Mouse (Mus musculus): Measurements from ENCODE around the gene Aldh4a1. TPM values are rescaled to one million over a fixed set of nuclear protein-coding genes. Genes with fewer than 3 reads are reported as not detected.

Aldh4a1 gene
- polyA plus RNA-seq, 1 experiment = 23.3 TPM

DNA sequence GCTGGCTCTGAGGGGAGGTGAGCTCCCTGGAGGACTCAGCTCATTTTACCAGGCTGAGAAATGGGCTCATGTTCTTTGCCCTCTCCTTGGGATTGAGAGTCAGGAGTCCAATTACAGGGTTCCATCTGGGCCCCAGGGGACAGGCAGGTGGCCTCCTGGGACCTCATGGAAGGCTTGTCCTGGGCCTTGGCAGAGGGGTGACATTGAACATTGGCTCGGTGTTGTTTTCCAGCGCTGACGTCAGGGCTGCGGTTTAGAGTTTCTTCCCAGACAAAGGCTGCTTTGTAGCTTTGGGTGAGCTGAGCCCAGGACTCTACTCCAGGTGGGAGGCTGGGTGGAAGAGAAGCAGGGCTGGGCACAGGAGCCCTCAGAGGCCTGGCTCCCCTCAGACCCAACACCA lies 34.9 kb upstream of the Aldh4a1 start:
- DNase-seq (ENCODE audit: low read depth, low spot score) = no peak
- 31% methylated on average over 4 of the region's 4 CpGs for WGBS

DNA sequence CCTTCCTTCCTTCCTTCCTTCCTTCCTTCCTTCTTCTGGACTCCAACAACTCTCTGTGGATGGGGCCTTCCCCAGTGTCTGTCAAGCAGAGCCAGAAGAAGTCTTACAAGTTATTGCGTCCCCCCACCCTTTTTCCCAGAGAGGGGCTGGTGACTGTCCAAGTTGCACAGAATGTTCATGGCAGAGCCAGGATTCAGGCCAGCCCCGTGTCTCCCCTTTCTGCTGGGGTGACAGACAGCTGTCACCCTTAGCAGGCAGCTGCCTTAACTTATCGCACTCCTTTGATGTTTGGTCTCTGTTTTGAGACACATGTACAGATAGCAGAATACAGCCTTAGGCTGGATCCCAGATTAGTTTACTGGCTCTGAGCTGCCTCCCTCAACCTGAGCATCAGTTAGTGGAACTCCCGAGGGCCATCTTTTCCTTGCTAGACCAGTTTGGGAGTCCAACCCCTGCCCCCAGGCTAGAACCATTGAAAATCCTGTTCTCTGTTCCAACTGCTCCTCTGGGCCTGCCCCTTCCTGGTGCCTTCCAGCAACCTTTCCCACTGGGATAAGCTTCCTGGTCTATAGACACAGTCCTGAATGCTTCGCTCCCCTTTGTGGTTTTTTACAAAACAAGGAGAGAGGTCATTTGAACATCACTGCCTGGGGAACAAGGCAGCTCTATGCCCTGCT lies 33.2 kb upstream of the Aldh4a1 start:
- WGBS = 65% methylated on average over 5 of the region's 5 CpGs
- no peak for DNase-seq (ENCODE audit: low read depth, low spot score)

DNA sequence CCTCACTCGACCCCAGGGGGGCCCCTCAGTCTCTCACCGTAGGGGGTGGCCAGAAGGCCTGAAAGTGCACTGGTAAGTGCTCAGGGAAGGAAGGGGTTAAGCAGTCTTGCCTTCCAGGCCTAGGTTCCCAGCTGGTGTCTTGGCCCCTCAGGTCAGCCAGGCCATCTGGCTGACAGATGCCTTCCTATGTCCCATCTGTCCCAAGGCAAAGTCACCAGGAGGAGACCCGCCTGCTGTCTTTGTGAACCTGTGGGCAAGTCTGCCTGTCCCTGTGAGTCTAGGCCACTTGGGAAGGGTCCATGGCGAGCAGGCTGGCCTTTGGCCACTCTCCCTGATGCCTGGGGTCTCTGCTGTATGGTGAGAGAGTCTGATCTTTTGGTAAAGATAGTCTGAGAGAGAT lies 32.2 kb upstream of the Aldh4a1 start:
- WGBS = 69% methylated on average over 4 of the region's 4 CpGs
- no peak for DNase-seq (ENCODE audit: low read depth, low spot score)

DNA sequence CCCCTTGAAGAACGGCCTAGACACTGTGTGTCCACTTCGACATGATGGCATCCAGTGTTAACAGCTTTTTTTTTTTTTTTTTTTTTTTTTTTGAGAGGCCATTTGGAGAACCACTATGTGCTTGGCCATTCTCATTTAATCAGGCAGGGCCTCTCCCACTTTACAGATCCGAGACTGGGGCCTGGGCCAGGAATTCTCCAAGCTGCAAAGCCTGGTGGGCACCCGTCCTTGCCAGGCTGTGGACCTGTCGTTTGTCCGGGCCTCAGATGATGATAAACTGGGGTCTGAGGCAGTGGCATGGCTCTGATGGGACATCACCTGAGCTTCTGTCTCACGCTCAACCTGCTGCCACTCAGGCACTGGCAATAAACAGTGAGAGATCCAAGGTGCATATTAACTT lies 29.8 kb upstream of the Aldh4a1 start:
- DNase-seq (ENCODE audit: low read depth, low spot score) = no peak
- 36% methylated on average over 7 of the region's 7 CpGs for WGBS

DNA sequence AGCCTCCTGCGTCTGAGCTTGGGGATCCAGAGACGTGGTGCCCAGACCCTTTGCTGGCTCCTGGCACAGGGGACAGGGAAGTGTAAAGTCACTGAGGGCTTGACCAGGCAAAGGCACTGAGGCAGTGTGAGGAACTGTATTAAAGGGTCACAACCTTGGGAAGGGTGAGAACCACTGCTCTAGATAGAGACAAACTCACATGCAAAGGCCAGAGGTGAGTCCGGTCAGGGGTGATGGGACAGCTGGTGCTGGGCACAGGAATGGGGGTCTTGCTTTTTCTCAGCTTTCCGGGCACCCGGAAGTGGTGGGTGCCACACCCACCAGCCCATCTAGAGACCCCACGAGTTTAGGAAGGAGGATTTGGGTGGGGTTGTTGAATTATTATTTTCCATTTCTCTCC lies 29.3 kb upstream of the Aldh4a1 start:
- no peak for DNase-seq (ENCODE audit: low read depth, low spot score)
- WGBS = 28% methylated on average over 6 of the region's 6 CpGs

DNA sequence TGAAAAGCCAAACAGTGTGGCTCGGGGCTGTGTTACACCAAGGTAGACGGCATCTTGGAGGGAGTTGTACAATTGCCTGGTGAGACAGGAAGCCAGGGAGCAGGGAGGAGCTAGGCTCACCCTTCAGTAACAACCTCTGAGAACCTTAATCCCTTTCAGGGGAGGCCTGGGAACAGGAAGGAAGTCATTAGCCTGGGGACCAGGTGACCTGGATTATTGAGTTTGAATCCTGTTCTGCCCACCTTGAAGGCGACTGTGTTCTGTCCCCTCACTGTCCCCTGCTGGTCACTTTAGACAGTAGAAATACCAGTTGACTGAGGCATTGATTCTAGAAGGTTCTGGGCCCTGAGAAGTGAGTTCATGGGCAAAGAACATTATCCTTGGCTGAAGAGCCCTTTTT lies 28.6 kb upstream of the Aldh4a1 start:
- no peak for DNase-seq (ENCODE audit: low read depth, low spot score)
- WGBS = 22% methylated on average over 3 of the region's 3 CpGs

DNA sequence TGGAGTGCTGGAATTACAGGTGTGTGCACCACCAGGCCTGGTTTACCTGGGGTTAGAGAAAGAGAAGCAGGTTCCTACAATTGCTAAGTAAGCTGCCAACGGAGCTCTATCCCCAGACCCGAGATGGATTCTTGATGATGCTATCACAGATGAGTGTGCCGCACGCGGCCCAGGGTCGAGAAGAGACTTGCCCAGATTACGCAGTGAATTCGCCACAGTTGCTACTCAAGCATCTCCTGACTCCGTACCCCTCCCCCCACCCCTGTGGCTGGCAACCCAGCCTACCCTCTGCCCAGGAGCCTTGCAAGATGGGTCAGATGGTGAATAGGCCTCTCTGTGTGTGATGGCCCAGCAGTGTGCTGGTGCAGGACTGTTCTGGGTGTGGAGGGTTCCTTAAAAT lies 26.0 kb upstream of the Aldh4a1 start:
- no peak for DNase-seq (ENCODE audit: low read depth, low spot score)

DNA sequence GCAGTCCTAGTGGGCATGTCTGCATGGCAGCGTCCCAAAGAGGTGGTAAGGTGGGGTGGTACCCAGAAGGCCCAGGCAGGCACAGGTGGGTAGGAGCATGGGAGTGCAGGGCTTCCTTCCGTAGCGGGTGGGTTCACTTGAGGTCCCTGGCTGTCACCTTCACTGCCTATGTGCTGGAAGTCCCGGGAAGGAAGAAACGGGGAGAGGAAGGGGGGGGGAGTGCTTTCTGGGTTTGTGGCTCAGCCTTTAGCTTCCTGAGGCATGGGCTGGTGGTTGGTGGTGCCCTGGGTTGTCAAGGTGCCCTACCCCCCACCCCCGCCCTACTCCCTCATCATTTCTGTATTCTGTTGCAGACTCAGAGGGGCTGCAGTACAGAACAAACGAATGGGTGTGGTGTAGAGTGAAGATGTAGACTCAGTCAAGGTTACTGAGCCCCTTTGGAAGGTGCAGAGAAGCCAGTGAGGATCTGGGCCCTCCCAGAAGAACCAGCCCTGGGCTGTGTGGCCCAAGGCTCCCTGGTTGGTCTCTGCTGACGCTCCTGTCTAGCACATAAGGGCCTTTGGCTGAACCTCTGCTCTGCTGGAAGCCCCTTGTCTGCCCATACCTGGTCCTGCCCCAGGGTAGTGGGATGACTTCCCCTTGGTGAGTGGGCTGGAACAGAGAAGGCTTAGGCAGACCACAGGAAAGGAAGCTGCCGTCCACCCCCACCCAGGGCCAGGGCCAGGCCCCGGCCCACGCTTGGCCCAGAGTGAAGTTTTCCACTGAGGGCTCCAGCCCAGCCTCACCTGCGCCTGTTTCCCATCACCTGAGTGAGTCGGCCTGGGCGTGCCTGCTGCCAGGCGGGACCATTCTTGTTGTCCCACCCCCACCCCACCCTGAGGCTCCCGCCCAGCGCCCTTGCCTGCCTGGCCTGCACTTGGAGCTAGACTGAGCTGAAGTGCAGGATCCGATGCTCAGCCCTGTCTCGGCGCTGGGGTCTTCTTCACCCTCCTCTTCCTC lies 25.1 kb upstream of the Aldh4a1 start:
- WGBS = 28% methylated on average over 20 of the region's 20 CpGs
- no peak for DNase-seq (ENCODE audit: low read depth, low spot score)

More for the DNA sequence above, 26.0 kb upstream of the Aldh4a1 start:
- 82% methylated on average over 9 of the region's 9 CpGs for WGBS

DNA sequence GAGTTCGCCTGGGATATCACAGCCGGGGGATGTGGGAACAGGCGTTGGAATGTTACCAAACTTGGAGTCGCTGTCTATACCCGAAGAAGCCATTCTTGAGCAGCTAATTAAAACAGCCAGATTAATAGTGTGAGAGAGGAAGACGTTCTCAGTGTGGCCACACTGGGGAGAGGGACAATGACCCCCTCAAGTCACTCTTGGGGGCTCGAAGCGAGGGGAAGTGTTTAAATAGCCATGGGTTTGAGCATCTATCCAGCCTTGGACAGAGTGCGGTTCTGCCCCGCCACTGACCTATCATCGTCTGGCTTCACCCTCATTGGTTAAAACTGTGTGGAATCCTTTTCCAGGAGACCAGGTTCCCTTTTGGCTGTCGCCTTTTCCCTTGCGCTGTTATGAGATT lies 24.3 kb upstream of the Aldh4a1 start:
- DNase-seq (ENCODE audit: low read depth, low spot score) = no peak
- WGBS = 34% methylated on average over 13 of the region's 13 CpGs

DNA sequence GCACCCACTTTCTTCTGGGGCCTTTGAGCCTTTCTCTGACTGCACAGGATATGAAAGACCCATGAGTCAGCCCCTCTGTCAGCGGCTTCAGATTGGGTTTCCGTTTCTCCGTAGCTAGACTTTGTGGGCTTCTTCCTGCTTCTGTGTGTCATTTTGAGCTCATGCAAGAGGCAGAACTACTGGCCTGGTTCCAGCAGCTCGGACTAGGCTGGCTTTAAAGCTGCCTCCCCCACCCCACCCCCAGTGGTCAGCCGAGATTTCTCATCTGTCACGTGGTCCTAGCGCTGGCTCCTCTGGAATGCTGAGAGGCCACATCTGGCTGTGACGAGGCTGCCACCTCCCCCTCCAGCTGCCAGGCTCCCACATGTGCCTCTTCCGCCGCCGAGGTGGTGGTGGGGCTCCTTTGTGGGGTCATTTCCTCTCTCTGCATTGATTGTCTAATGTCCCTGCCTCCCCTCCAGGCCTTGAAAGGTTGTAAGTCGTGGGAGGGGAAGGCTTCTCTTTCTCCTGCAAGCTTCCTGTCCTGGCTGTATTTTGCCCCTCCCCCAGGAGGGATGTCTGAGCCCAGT lies 23.6 kb upstream of the Aldh4a1 start:
- 11% methylated on average over 12 of the region's 12 CpGs for WGBS
- DNase-seq (ENCODE audit: low read depth, low spot score) = no peak

DNA sequence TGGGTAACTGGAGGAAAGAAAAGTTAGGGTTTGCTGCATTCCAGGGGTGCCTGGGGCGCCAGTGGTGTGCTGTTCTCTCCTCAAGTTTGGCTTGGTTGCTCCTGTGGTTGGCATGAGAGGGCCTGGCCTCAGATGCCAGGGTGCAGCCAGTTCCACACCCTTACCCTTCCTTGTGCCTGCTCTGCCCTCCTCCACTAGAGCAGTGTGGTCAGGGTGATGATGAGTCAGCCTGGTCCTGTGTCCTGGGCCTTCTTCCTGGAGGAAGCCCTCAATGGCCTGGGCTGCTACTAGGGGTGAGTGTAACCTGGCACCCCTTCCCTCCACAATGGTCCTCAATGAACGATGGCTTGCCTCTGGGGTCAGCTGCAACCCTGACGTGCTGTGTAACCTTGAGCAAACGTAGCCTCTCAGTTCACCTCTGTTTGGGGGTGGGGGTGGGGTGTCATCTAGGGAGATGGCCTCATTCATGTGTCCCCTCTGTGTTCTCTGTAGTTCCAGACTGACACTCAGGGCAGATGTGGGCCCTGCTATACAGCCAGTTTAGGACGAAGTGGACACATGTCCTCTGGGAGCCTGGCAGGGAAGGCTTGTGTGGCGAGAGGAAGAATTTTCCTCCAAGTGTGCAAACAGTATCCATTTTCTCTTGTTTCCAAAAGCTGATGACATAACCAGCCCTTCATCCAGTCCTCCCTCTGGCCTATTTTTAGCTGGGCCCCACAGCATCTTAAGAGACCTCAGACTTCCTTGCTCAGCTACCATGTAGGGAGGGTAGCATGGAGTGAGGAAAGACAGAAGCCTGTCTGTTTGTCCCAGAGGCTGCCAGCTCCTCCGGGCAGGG lies 20.9 kb upstream of the Aldh4a1 start:
- 53% methylated on average over 7 of the region's 7 CpGs for WGBS
- DNase-seq (ENCODE audit: low read depth, low spot score) = no peak

DNA sequence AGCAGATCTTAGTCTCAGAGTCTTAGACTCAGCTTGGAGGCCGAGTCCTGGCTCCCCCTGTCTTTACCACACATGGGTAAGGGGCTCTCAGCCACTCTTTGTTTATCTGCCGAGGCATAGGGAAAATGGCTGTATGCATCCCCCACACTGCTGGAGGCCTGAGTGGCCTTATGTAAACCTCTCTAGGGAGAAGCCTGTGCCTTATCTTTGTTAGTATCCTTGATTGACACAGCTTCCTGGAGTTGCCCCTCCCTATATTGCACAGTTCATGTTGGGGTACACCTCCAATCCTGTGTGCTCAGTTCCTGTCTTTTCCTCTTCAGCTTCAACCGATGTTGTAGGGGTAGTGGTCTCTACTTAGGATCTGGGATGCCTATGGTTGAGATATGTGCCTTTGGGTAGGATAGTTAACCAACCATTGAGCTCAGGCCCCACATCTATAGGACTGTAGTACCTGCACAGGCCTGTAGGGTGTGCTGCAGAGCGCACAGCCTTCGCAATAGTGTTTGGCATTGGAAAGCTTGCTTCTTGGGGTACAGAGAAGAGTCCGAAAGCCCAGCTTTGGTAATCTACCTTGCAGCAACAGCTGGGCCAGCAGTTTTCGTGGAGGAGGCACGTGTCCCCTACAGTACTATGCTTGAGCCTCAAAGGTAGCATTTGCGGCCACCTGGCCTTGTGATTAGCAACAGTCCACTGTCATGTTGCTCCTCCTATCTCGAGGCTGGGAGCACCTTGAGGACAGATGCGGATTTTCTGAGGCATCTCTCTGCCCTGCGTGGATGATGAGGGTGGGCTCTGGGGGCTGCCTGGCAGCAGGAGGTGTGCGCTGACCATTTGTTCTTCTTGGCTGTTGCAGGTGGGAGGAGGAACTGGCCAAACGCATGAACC lies 20.1 kb upstream of the Aldh4a1 start, which contains the start of gene Gm21969:
TSS of gene Gm21969 (plus strand) at position 830 of the 888 bp plus-strand sequence.
- 52% methylated on average over 14 of the region's 14 CpGs for WGBS
- DNase-seq (ENCODE audit: low read depth, low spot score) = no peak

DNA sequence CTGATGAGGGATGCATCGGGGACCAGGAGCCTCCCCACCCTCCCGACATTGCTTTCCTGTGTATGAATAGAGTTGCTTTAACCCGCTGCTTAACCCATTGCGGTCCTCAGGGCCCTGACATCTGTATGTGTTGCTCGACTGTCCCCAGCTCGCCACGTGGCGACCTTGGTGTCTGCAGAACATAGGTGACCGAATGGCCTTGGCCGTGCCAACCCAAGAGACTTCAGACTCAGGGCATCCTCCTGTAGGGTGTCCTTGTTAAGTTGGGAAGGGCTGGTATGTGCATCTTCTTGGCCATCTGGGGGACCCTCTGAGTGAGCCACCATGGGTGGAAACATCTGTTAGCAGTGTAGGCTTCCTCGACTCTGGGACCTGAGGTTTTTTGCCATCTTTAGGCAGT lies 17.4 kb upstream of the Aldh4a1 start:
- WGBS = 89% methylated on average over 11 of the region's 11 CpGs

DNA sequence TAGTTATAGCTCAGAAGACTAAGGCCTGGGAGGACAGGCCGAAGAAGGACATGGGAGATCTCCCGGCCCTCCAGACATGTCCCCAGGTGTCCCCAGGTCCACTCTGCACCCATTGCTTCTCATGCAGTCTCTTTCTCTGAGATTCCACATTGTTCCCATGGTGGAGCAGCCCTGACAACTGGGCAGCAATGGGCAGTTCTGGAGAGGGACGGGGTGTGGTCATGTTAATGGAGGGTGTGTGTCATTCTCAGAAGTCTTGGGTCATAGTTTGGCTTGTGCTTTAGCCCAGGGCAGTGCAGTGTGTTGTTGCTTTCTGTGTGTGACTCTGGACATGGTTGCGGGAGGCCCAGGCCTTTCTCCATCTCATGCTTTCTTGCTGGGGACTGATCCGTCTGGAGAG lies 15.9 kb upstream of the Aldh4a1 start:
- 82% methylated on average over 5 of the region's 5 CpGs for WGBS

More for the DNA sequence above, 17.4 kb upstream of the Aldh4a1 start:
- DNase-seq (ENCODE audit: low read depth, low spot score) = no peak

DNA sequence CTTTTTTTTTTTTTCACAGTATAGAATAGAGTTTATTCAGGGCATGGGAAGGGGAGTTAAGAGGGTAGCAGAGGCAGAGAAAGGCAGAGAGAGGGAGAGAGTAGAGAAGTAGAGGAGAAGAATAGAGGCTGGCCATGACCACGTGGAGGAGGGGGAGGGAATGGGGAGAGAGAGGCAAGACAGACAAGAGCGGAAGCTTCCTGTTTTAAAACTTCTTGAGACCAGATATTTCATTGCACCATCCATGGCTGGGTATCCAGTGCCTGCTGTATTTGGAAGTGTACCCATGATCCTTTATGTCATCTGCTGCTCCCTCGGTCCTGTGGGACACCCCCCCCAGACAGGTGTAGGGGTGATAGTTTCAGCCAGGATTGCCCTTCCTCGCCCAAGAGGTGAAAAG lies 13.7 kb upstream of the Aldh4a1 start:
- DNase-seq (ENCODE audit: low read depth, low spot score) = no peak

More for the DNA sequence above, 15.9 kb upstream of the Aldh4a1 start:
- DNase-seq (ENCODE audit: low read depth, low spot score) = no peak

DNA sequence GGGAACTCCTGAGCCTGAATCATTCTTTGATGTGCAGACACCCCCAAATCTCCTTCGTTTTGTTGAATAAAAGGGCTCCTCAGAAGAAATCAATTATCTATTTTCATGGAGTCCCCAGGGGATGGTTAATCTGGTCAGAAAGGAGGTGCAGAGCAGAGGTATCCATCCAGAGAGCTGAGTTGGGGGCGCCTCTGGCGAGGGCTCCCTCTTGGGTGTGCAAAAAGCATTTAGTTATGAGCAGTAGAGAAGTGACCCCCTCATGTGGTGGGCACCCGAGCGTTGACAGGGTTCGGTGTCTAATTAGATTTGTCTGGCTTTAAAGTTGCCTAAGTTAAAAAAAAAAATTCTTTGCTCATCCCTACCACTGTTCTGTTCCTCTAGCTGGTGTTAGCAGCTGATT lies 11.7 kb upstream of the Aldh4a1 start:
- 64% methylated on average over 6 of the region's 6 CpGs for WGBS

More for the DNA sequence above, 13.7 kb upstream of the Aldh4a1 start:
- 74% methylated on average over 4 of the region's 4 CpGs for WGBS

DNA sequence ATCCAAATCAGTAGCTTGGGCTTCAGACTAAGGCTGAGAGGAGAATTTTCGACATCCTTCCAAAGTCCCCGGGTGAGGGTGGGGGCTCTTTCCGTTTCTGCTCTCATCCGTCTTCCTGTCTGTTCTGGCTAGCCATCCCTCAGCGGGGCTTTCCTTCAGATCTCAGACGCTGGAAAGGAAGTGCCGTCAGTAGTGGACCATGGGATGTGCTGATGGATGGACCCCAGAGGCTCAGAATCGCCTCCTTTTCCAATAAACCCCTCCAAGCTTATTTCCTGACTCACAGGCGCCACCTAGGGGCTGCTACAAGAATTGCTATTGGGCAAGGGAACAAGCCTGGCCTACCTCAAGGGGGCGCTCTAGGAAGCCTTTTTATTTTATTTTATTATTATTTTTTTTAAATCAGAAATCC lies 11.1 kb upstream of the Aldh4a1 start:
- WGBS = 19% methylated on average over 10 of the region's 10 CpGs

More for the DNA sequence above, 11.7 kb upstream of the Aldh4a1 start:
- no peak for DNase-seq (ENCODE audit: low read depth, low spot score)

DNA sequence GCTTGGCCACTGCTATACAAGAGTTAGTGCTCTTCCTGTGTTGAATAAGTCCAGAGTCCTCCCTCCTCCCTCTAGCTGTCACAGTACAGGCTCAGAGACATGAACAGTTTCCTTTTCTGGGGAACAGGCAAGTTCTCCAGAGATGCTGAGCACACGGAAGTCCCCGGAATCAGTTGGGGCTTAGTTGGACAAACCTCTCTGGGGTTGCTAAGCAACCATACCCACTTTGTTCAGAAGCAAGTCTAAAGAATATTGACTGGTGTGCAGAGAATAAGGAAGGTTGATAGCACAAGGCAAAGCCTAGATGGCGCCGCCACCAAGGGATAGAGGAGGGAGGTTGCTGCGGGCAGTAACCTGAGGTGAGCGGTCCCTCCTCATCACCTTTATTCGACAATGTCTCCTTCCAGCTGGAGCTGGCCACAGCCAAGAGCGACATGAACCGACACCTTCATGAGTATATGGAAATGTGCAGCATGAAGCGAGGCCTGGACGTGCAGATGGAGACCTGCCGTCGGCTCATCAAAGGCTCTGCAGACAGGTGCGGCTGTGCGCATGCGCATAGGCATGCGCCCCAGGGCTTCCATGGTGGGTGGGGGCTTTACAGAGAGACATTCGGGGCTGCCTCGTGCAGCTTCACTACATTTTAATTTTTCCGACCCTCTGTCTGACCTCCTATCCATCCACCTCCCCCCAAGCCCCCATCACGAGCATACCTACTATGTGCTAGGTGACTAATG lies 8.0 kb upstream of the Aldh4a1 start:
- 91% methylated on average over 21 of the region's 21 CpGs for WGBS

More for the DNA sequence above, 11.1 kb upstream of the Aldh4a1 start:
- DNase-seq (ENCODE audit: low read depth, low spot score) = no peak

More for the DNA sequence above, 8.0 kb upstream of the Aldh4a1 start:
- DNase-seq (ENCODE audit: low read depth, low spot score) = no peak

Data from large intestine, adult 2 months (tissue).